Mouse (Mus musculus): Measurements from ENCODE around the gene Foxf2. TPM values are rescaled to one million over a fixed set of nuclear protein-coding genes. Genes with fewer than 3 reads are reported as not detected.

The Foxf2 gene
- polyA plus RNA-seq, 1 experiment, result 4.5 TPM

DNA sequence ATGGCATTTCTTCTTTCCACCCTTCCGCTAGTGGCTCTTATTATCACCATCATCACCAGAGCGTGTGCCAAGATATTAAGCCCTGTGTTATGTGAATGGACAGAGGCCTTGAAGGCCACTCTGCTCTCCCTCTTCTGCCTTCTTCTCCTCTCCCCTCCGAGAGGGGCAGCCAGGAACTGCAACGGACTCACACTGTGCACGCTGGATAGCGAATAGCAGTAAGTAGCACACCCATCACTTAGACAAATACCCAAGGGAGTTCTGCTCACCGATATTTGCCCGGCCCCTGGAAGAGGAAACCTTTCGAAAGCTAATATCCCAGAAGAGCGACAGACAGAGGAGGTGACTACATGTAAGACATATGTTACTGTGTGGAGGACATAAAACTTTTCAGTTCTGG is 4.9 kb downstream of the Foxf2 start:
- Histone ChIP-seq H3K79me2 (ENCODE audit: control insufficient read depth, insufficient read depth) (peaks cover 6% of the 10 kb centered on the region), H3K27me3 (ENCODE audit: control insufficient read depth, insufficient read depth, insufficient read length) (no peaks in the 10 kb centered on the region), H3ac (ENCODE audit: control insufficient read depth, insufficient read length) (no peak overlapping the region), H3K4me3 (no peak overlapping the region), H3K4me2 (ENCODE audit: low read depth) (no peak overlapping the region), H3K36me3 (ENCODE audit: control insufficient read depth, insufficient read depth) (no peaks in the 10 kb centered on the region)
- TF ChIP-seq USF1 (IDR thresholded peaks at IDR 0.05; ENCODE audit: low read depth) (no peak), CEBPB (IDR thresholded peaks at IDR 0.05; ENCODE audit: insufficient read depth, poor library complexity, severe bottlenecking) (no peak), POLR2A (IDR thresholded peaks at IDR 0.05; ENCODE audit: insufficient read length, low read depth) (no peak), TCF12 (IDR thresholded peaks at IDR 0.05; ENCODE audit: insufficient read depth, poor library complexity, severe bottlenecking) (no peak), REST (IDR thresholded peaks at IDR 0.05; ENCODE audit: insufficient read depth, insufficient read length) (no peak), E2F4 (IDR thresholded peaks at IDR 0.05; ENCODE audit: insufficient read depth) (no peak), SRF (IDR thresholded peaks at IDR 0.05; ENCODE audit: control insufficient read depth, insufficient read length, low read depth) (no peak), TCF3 (IDR thresholded peaks at IDR 0.05; ENCODE audit: insufficient read length, low read depth) (no peak), MYOG (IDR thresholded peaks at IDR 0.05; ENCODE audit: control insufficient read depth in 1 of 3, insufficient read depth in 1 of 3, insufficient read length in 2 of 3, low read depth in 2 of 3) (no peak), MYOD1 (IDR thresholded peaks at IDR 0.05; ENCODE audit: control insufficient read depth in 1 of 3, insufficient read length in 2 of 3, low read depth in 2 of 3) (no peak), POLR2AphosphoS2 (IDR thresholded peaks at IDR 0.05; ENCODE audit: insufficient read length, low read depth) (no peak), MAX (IDR thresholded peaks at IDR 0.05; ENCODE audit: low read depth) (no peak)

DNA sequence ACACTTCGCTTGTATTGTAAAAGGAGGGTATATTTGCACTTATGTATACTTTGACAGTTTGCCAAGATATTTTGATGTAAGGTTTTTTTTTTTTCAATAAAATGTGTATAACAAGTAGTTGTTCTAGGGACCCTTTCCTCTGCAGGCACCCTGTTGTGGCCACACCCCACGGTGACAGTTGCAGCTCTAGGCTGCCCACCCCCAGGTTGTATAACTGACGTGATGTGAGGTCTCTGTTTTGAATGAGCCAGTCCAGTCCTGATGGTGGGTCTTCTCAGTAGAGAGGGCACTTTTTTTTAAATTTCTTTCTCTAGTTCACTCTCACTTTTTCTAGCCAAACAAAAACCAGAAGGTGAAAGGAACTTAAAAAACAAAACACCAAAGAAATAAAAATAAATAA is 5.7 kb downstream of the Foxf2 start:
- H3K36me3 ChIP-seq (ENCODE audit: control insufficient read depth, insufficient read depth), result no peaks in the 10 kb centered on the region
- peaks cover 6% of the 10 kb centered on the region for H3K79me2 ChIP-seq (ENCODE audit: control insufficient read depth, insufficient read depth)
- H3K27me3 ChIP-seq (ENCODE audit: control insufficient read depth, insufficient read depth, insufficient read length), result no peaks in the 10 kb centered on the region
- no peak overlapping the region for H3K4me3 ChIP-seq
- no peak overlapping the region for H3K4me2 ChIP-seq (ENCODE audit: low read depth)
- TF ChIP-seq MYOG (IDR thresholded peaks at IDR 0.05; ENCODE audit: control insufficient read depth in 1 of 3, insufficient read depth in 1 of 3, insufficient read length in 2 of 3, low read depth in 2 of 3) (no peak), TCF3 (IDR thresholded peaks at IDR 0.05; ENCODE audit: insufficient read length, low read depth) (no peak), REST (IDR thresholded peaks at IDR 0.05; ENCODE audit: insufficient read depth, insufficient read length) (no peak)
- no peak overlapping the region for H3ac ChIP-seq (ENCODE audit: control insufficient read depth, insufficient read length)

DNA sequence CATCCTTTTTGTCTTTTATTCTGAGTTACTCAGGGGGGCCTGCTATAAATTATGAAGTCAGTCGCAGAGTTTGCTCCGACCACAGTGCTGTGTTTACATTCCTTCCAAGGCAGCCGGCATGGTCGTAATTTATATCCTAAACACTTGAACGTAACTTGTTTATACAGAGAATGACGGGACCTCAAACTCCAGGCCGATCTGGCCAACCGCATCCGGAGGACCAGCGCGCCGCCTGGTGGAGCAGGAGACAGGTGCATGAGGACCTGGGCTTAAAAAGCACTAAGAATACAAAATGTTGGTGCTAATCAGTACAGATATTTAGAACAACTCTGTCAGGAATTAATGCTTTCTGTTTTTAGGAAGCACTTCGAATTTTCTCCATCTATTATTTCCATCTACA is 6.8 kb downstream of the Foxf2 start:
- no peaks in the 10 kb centered on the region for H3K27me3 ChIP-seq (ENCODE audit: control insufficient read depth, insufficient read depth, insufficient read length)
- TF ChIP-seq MYOG (IDR thresholded peaks at IDR 0.05; ENCODE audit: control insufficient read depth in 1 of 3, insufficient read depth in 1 of 3, insufficient read length in 2 of 3, low read depth in 2 of 3), result peak in 2 of 3 experiments; percentile 8 to 48
- TF ChIP-seq USF1 (IDR thresholded peaks at IDR 0.05; ENCODE audit: low read depth), result no peak
- no peak for TF ChIP-seq SRF (IDR thresholded peaks at IDR 0.05; ENCODE audit: control insufficient read depth, insufficient read length, low read depth)
- TF ChIP-seq MYOD1 (IDR thresholded peaks at IDR 0.05; ENCODE audit: control insufficient read depth in 1 of 3, insufficient read length in 2 of 3, low read depth in 2 of 3), result peak in 2 of 3 experiments; percentile 54 to 58
- peak overlapping the region; percentile 59 for H3K4me2 ChIP-seq (ENCODE audit: low read depth)
- no peak overlapping the region for H3K4me3 ChIP-seq
- no peaks in the 10 kb centered on the region for H3K36me3 ChIP-seq (ENCODE audit: control insufficient read depth, insufficient read depth)
- peaks cover under 1% of the 10 kb centered on the region for H3K79me2 ChIP-seq (ENCODE audit: control insufficient read depth, insufficient read depth)
- H3ac ChIP-seq (ENCODE audit: control insufficient read depth, insufficient read length), result no peak overlapping the region

DNA sequence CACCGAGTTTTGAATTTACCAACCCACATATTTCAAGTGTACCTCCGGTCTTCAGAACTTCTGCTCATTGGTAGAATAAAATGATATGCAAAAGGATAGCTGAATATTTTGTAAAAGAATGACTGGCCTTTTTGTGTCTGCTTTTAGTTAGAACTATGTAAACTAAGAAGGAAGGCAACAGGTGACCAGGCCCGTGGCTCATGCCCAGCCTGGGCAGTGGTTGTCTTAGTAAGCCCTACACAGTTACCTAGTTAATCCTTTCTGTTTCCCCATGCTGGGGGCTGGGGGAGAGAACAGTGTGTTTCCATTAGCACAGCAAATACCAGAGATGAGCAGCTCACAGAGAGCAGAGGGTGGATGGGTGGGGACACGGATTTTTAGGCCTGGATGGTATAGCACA is 7.6 kb downstream of the Foxf2 start:
- H3K4me2 ChIP-seq (ENCODE audit: low read depth), result no peak overlapping the region
- H3K27me3 ChIP-seq (ENCODE audit: control insufficient read depth, insufficient read depth, insufficient read length), result no peaks in the 10 kb centered on the region
- no peaks in the 10 kb centered on the region for H3K79me2 ChIP-seq (ENCODE audit: control insufficient read depth, insufficient read depth)
- no peak for TF ChIP-seq TCF12 (IDR thresholded peaks at IDR 0.05; ENCODE audit: insufficient read depth, poor library complexity, severe bottlenecking)
- no peak for TF ChIP-seq POLR2A (IDR thresholded peaks at IDR 0.05; ENCODE audit: insufficient read length, low read depth)
- TF ChIP-seq TCF3 (IDR thresholded peaks at IDR 0.05; ENCODE audit: insufficient read length, low read depth), result no peak
- no peak for TF ChIP-seq CEBPB (IDR thresholded peaks at IDR 0.05; ENCODE audit: insufficient read depth, poor library complexity, severe bottlenecking)
- peak in 2 of 3 experiments; percentile 72 to 73 for TF ChIP-seq MYOD1 (IDR thresholded peaks at IDR 0.05; ENCODE audit: control insufficient read depth in 1 of 3, insufficient read length in 2 of 3, low read depth in 2 of 3)
- TF ChIP-seq POLR2AphosphoS2 (IDR thresholded peaks at IDR 0.05; ENCODE audit: insufficient read length, low read depth), result no peak
- TF ChIP-seq E2F4 (IDR thresholded peaks at IDR 0.05; ENCODE audit: insufficient read depth), result no peak
- no peak for TF ChIP-seq SRF (IDR thresholded peaks at IDR 0.05; ENCODE audit: control insufficient read depth, insufficient read length, low read depth)
- no peaks in the 10 kb centered on the region for H3K36me3 ChIP-seq (ENCODE audit: control insufficient read depth, insufficient read depth)
- no peak overlapping the region for H3ac ChIP-seq (ENCODE audit: control insufficient read depth, insufficient read length)
- no peak overlapping the region for H3K4me3 ChIP-seq

DNA sequence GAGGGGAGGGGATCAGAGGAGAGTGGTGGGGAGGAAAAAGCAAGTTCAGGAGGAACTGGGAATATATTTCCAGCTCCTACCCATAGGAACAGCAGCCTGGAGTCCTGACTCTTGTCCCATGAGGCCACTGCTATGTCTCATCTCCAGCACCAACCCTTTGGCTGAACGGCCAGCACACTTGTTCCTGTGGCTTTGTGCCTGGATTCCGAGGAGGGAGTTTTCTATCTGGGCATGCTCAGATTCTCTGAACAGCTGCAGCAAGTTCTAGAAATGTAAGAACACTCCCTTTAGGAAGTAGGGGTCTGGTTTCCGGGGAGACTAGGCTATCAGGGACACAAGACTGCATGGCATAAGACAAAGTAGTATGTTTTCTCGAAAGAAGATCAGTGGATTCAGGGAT is 9.9 kb downstream of the Foxf2 start:
- Histone ChIP-seq H3ac (ENCODE audit: control insufficient read depth, insufficient read length) (no peak overlapping the region), H3K27me3 (ENCODE audit: control insufficient read depth, insufficient read depth, insufficient read length) (no peaks in the 10 kb centered on the region), H3K4me2 (ENCODE audit: low read depth) (no peak overlapping the region), H3K36me3 (ENCODE audit: control insufficient read depth, insufficient read depth) (no peaks in the 10 kb centered on the region), H3K4me3 (no peak overlapping the region), H3K79me2 (ENCODE audit: control insufficient read depth, insufficient read depth) (no peaks in the 10 kb centered on the region)
- TF ChIP-seq POLR2A (IDR thresholded peaks at IDR 0.05; ENCODE audit: insufficient read length, low read depth) (no peak), USF1 (IDR thresholded peaks at IDR 0.05; ENCODE audit: low read depth) (no peak), SRF (IDR thresholded peaks at IDR 0.05; ENCODE audit: control insufficient read depth, insufficient read length, low read depth) (no peak), MYOD1 (IDR thresholded peaks at IDR 0.05; ENCODE audit: control insufficient read depth in 1 of 3, insufficient read length in 2 of 3, low read depth in 2 of 3) (peak in 1 of 3 experiments; percentile 29), MYOG (IDR thresholded peaks at IDR 0.05; ENCODE audit: control insufficient read depth in 1 of 3, insufficient read depth in 1 of 3, insufficient read length in 2 of 3, low read depth in 2 of 3) (peak; percentile 37 to 81 (median 80))

All from myocyte (in vitro differentiated cells).